Mouse (Mus musculus) brain, embryonic 14.5 days (tissue): ENCODE measurements around the gene Hgfac.

Experiments used
- CTCF ChIP-seq: fragments of 200-500 bp; IDR thresholded peaks from 2 replicates; pipeline ENCODE4 v1.5.1; 2012; ENCODE audit warnings: inconsistent platforms, mild to moderate bottlenecking, moderate library complexity, borderline replicate concordance; ENCODE audit not compliant: insufficient read depth, insufficient read length; ENCODE audit errors: extremely low read depth
- POLR2A ChIP-seq: fragments of 200-500 bp; IDR thresholded peaks from 2 replicates; pipeline ENCODE4 v1.6.1; 2012; ENCODE audit warnings: mild to moderate bottlenecking, inconsistent platforms, borderline replicate concordance; ENCODE audit not compliant: poor library complexity, insufficient read depth, insufficient read length, severe bottlenecking; ENCODE audit errors: extremely low read depth

GRCm38 (mm10) chr5:35006599-35006998, 34.7 kb upstream of the Hgfac start:
- TF ChIP-seq POLR2A (no peak), CTCF (no peak)
